Mouse (Mus musculus) spleen, adult 2 months (tissue): ENCODE measurements around the gene Ppat.

ENCODE experiments used
- CTCF ChIP-seq: fragments of 200-500 bp; IDR thresholded peaks from 2 replicates; pipeline ENCODE4 v1.5.1; 2011; ENCODE audit warnings: mild to moderate bottlenecking, inconsistent platforms; ENCODE audit not compliant: insufficient read depth, insufficient read length, insufficient replicate concordance; ENCODE audit errors: extremely low read depth
- POLR2A ChIP-seq: fragments of 200-500 bp; IDR thresholded peaks from 2 replicates; pipeline ENCODE4 v1.6.1; 2011; ENCODE audit warnings: low read depth, low read length, inconsistent platforms

DNA sequence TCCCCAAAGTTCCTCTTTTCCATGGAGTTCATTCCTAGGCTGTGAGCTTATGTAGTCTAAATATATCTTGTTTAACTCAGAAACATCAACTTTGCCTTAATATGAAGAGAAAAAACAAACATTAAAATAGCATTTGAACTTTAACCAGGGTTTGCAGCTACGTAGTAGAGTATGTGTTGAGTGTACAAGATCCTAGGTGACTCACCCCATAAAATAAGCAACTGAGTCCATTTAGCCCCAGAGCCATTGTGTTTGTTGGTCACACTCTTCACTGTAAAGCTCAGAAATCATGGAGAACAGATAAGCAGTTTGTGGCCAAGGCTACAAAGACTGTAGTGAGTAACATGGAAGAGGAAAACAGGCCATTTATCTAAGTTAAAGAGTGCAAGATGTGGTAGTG, 67.3 kb downstream of the Ppat start:
- TF ChIP-seq CTCF (no peak), POLR2A (no peak)
